Mouse (Mus musculus) gastrocnemius, postnatal 14 days (tissue): ENCODE measurements around the gene Otulinl. TPM values are rescaled to one million over a fixed set of nuclear protein-coding genes. Genes with fewer than 3 reads are reported as not detected.

Source experiments
- DNase-seq: peaks from one replicate; pipeline ENCODE4 v3.0.0; 2021; ENCODE audit warnings: mixed read lengths
- intact Hi-C: fragments of 180-260 bp; cut with DNase I; formaldehyde crosslinking; loops from one replicate; pipeline ENCODE4 v1.15.1; 2025; ENCODE audit warnings: low total_unique reads
- total RNA-seq, 2 experiments: library from RNA; stranded (reverse); gene quantifications; 2 replicates each; pipeline ENCODE4 v1.2.3; 2021

The Otulinl gene
- total RNA-seq, 2 experiments from 2014 or later: 0.98 to 1.7 TPM

DNA sequence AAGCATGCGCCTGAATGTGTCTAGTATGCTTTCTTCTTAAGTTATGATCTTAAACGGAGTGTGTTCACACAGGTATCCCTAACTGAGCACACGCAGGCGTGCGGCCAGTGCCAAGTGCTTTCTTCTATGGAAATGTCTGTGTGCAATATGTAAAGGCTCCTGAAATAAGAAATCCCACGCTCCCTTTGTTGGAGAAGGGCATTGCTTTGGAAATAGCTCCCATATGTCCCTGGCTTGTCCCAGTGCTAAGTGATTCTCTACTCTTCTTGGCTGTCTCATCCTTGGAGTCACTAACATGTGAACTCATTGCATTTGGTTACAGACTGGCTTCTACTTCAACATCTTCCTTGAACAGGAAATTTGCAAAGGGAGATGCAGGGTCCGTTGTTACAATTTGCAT, 3.4 kb upstream of the Otulinl start:
- intact Hi-C loops: no loop called here

GRCm38 (mm10) chr15:27683206-27683605, 1.8 kb upstream of the Otulinl start:
- DNase-seq: no peak
- intact Hi-C loops: no loop called here

More for the DNA sequence above, 3.4 kb upstream of the Otulinl start:
- DNase-seq: no peak

DNA sequence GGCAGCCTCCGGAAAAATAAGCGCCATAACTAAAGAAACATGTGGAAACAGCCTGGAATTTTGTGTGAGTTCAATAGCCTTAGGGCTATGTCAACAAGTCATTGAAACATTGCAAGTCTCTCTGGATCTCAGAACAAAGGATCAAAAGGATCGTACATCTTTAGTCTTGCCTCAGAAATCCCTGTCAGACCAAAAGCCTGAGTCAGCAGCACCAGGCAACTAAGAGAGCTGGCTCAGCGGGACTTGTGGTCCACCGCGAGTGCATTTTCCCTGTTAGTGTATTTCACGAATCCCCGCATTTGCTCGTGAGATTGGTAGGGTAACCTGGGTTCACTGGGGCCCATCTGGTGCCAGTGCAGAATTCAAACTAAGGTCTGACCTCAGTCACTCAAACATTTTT, 1.2 kb upstream of the Otulinl start:
- intact Hi-C loops: no loop called here
- no peak for DNase-seq

- intact Hi-C loops: no loop called here
- DNase-seq: peak; percentile 25
Observed at GRCm38 (mm10) chr15:27680997-27681396, 382 bp downstream of the Otulinl start.

- DNase-seq: no peak
- intact Hi-C loops: no loop called here
Observed at GRCm38 (mm10) chr15:27678511-27678910, 2.9 kb downstream of the Otulinl start.

- intact Hi-C loops: no loop called here
- DNase-seq: no peak
Observed at GRCm38 (mm10) chr15:27677801-27678200, 3.6 kb downstream of the Otulinl start.

- no peak for DNase-seq
- intact Hi-C loops: no loop called here
Observed at GRCm38 (mm10) chr15:27676211-27676610, 5.2 kb downstream of the Otulinl start.

DNA sequence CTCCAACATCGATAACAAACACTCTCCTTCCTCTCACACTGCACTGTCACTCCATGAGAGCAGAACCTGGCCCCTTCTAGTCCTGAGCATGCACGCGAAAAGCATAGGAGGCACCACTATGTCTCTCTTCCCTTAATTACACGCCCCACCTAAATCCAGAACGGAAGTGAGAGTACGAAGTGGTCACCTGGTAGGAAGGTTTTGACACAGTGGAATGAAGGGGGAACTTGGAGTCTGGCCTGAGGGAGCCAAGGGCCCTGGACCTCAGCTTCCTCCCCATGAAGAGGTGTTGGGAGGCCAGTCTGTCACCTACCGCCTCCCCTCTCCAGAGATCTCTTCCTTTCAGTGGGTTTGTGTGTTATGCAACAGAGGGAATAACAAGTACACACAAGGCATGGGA, 6.3 kb downstream of the Otulinl start:
- intact Hi-C loops: no loop called here
- DNase-seq: no peak

GRCm38 (mm10) chr15:27674041-27674440, 7.3 kb downstream of the Otulinl start:
- intact Hi-C loops: no loop called here
- DNase-seq: no peak

DNA sequence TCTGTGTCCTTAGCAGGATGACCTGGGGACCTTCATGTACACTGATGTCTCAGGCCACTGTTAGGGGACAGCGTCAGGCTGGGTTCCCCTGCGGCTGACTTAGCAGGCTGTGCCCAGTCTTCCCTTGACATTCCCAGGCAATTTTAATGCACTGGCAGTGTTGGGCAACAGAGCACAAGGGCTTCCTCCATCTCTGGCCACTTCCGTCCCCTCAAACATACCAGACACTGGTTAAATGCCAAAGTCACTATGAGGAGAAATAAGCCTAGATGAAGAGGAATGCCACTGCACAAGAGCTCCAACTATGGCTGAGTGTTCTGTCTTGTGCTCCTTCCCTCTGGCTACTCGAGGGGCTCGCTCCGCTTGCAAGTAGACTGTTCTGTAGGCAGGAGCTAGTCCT, 8.2 kb downstream of the Otulinl start:
- intact Hi-C loops: no loop called here
- no peak for DNase-seq

- intact Hi-C loops: no loop called here
- DNase-seq: no peak
Observed at GRCm38 (mm10) chr15:27672259-27672658, 9.1 kb downstream of the Otulinl start.

DNA sequence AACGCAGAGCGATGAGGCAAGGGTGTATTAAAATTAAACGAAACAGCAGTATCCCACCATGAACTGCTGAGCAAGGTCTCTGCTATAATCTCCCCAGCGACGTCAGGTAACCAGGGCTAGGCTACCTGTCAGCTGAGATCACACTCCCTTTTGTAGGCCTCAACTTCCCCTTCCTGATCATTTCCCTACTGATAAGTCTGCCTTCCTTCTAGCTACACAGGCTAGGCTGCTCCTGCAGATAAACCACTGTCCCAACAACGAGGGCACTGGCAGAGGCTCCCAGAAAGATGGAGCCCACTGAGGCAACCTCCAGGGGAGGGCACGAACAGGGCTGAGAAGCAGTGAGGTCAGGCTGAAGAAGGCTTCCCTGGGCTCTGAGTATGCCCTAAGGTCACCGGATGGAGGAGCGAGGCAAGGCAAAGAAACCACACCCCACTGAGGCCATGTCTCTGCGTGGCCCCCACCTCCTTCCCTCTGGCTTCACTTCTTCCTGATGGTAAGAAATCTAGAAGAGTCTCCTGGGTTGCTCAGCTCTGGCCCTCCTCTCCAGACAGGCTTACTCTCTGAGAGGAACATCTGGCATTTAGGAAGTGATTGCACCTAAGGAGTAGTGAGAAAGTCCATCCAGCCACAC, 9.7 kb downstream of the Otulinl start:
- intact Hi-C loops: no loop called here
- no peak for DNase-seq

- DNase-seq: no peak
- intact Hi-C loops: no loop called here
Observed at GRCm38 (mm10) chr15:27670708-27671107, 10.7 kb downstream of the Otulinl start.

DNA sequence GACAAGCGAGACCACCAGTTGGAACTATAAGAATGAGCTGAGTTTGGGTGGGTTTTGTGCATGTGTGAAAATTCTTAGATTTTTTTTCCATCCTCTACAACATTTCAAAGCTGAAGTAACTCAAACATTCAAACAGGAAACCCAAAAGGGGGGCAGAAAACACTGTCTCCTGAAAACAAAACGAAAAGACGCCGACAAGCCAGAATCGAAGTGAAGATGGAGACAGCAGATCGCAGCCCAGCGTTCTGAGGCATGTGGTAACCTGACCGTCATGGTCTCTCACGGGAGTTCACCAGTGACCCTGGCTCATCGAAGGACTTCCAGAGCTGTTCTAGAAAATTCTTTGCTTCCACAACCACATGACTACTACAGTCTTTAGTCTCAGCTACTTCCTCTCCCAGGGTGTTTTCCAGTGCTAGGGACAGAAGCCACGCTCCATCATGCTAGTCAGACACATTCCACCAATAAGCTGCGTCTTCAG, 11.4 kb downstream of the Otulinl start:
- intact Hi-C loops: no loop called here
- no peak for DNase-seq

GRCm38 (mm10) chr15:27669276-27669675, 12.1 kb downstream of the Otulinl start:
- intact Hi-C loops: no loop called here
- DNase-seq: no peak

- DNase-seq: no peak
- intact Hi-C loops: no loop called here
Observed at GRCm38 (mm10) chr15:27668557-27668956, 12.8 kb downstream of the Otulinl start.

GRCm38 (mm10) chr15:27668001-27668461, 13.3 kb downstream of the Otulinl start:
- intact Hi-C loops: no loop called here
- DNase-seq: no peak

- intact Hi-C loops: no loop called here
- DNase-seq: no peak
Observed at GRCm38 (mm10) chr15:27666911-27667539, 14.4 kb downstream of the Otulinl start.

DNA sequence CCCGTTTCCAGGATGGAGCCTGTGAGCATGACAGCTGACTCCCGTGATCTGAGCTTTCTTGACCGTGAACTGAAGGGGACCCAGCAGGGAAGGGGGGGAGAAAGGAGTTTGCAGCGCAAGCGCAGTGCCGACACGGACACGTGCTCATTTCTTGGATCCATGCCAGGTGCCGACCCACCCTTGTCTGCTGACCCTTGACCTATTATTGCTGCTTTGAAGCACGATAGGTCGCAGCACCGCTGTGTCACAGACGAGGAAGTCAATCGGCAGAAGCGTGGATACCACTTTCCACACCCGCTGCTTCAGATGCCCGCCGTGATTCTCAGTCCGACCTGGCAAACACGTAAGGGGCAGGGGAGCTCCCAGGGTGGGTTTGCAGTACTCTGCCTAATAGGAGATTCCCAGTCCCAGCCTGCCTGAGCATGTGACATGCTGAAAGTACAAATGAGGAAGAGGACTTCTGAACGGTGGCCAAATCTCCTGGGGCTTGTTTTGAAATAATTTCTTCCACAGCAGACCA, 15.9 kb downstream of the Otulinl start:
- intact Hi-C loops: no loop called here
- peak; percentile 27 for DNase-seq

DNA sequence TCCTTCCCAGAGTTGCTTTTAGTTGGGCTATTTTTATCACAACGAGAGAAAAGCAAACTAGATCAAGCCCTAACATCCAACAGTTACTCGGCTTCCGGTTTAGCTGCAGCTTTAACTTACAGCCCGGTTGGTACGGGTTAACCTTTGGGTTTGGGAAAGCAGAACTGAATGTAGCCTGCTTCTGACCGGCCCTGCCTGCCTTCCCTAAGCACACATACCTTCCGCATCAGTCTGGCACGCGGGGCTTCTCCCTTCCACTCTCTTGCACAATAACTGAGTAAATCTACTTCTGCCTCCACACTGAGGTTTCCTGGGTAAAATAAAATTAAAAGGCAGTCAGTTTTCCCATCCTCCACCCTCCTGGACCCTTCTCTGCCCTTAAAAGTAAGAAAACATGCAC, 17.3 kb downstream of the Otulinl start:
- no peak for DNase-seq
- intact Hi-C loops: loop anchor here (5.0 kb wide), 1 partner anchor 48 kb away; no protein-coding TSS in a partner anchor

DNA sequence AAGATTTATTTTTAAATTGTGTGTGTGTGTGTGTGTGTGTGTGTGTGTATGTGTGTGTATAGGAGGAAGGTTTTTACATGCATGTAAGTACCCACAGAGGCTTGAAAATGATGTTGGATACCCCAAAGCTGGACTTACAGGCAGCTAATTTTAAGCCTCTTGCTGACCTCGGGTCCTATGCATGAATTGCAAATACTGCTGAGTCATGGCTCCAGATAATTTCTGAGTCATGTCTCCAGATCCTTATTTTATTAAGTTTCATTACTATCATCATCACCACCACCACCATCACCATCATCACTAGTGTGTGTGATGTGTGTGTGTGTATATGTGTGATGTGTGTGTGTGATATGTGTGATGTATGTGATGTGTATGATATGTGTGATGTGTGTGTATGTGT, 18.7 kb downstream of the Otulinl start:
- no peak for DNase-seq
- intact Hi-C loops: loop anchor here (5.0 kb wide), 1 partner anchor 50 kb away; no protein-coding TSS in a partner anchor
